Mouse (Mus musculus): Measurements from ENCODE around the gene Ube2j2.

DNA sequence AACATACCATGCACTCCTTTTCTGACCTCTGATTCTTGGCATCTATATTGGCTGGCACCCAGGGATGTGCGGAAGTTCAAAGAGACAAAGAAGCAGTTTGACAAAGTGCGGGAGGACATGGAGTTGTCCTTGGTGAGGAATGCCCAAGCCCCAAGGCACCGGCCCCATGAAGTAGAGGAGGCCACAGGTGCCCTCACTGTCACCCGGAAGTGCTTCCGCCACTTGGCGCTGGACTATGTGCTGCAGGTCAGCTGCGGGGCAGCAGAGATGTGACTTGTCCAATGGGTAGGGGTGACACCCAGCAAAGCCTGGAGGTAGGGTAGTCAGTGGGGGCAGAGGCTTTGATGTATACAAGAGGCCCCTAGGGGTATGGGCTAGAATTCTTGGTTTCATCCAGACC lies 44.3 kb upstream of the Ube2j2 start:
- TF ChIP-seq CTCF (IDR thresholded peaks at IDR 0.05; ENCODE audit: borderline replicate concordance, extremely low read depth, insufficient read depth, insufficient read length): no peak
- TF ChIP-seq POLR2A (IDR thresholded peaks at IDR 0.05; ENCODE audit: borderline replicate concordance, extremely low read depth, insufficient read depth, insufficient read length, poor library complexity, severe bottlenecking): no peak

Data from brain, embryonic 14.5 days (tissue).